Mouse (Mus musculus): ENCODE measurements around the gene Bglap2.
A peak's percentile ranks its signal among the peaks of the same experiment; 100 is the strongest.
"Not testable (repeated sequence)": the region's sequence is repeated elsewhere in the genome, so short reads cannot be mapped to it uniquely, and the experiment has no call there.

Bglap2 gene

DNA sequence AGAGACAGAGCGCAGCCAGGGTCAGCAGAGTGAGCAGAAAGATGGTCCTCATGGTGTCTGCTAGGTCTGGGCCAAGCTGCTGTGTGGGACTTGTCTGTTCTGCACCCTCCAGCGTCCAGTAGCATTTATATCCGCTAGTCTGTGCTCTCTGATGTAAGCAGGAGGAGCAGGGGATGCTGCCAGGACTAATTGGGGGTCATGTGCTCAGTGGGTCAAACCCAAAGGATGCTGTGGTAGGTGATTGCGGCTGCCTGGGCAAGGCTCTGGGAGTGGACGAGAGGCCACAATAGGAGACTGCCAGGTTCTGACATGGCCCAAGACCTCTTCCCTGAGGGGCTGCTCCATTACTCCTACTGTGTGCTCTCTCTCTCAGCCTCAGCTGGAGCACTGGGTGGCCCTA lies 5.9 kb upstream of the Bglap2 start, which contains the start of gene Bglap:
Bglap (minus strand) TSS at position 101 of the 400 bp plus-strand sequence.
- no peak for DNase-seq

DNA sequence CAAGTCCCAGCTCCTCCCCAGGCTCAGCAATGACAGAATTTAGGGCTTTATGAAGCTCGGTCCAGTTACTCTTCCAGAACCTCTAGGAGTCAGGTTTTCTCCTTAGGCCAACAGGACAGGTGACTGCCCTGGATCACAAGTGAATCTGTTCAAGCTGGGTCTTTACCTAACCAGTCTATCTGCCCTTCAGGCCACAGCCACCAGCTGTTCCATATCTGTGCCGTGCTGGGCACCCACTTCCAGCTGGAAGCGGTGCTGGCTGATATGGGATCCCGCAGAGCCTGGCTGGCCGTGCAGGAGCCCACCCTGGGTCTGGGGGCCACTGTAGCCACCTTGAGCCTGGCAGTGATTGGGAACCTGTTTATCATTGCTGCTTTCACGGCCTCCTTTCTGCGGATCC lies 3.9 kb upstream of the Bglap2 start:
- DNase-seq, result not testable (repeated sequence)

DNA sequence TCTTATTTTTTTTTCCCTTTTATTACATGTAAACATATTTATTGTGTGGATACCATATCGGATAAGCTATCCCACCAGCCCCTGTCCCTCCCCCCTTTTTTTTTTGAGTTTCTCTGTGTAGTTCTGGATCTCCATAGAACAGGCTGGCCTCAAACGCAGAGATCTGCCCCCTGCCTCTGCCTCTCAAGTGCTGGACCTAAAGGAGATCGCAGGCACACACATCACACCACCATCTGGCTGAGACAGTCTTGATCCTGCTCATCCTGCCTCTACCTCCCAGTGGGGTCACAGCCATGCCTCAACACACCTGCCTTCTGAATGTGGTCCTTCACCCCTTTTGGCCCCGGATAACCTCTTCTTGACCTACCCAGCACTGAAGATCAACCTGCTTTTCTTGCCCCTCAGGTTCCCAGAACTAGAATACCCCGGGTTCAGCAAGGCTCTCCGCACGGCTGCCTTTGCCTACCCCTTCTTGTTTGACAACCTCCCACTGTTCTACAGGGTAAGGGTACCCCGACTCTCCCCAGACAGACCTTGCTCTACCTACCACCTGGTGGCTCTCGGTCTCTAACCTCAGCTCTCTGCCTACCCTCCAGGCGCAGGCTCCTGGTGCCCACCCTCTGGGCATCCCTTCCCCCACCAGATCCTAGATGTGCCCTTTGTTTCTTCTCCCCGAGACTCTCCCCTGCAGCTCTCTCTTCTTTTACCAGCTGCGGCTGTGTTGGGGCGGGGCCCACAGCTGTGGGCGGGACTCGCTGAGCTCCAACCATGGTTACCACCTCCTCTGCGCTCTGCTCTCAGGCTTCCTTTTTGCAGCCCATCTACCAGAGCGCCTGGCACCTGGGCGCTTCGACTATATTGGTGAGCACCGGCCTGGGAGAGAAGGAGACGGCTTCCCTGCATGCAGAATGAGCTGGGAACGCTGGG lies 3.2 kb upstream of the Bglap2 start:
- DNase-seq, result peak; percentile 75

DNA sequence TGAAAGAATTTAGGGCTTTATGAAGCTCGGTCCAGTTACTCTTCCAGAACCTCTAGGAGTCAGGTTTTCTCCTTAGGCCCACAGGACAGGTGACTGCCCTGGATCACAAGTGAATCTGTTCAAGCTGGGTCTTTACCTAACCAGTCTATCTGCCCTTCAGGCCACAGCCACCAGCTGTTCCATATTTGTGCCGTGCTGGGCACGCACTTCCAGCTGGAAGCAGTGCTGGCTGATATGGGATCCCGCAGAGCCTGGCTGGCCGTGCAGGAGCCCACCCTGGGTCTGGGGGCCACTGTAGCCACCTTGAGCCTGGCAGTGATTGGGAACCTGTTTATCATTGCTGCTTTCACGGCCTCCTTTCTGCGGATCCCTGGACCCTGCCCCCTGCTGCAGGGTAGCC lies 1.9 kb downstream of the Bglap2 start:
- DNase-seq, result not testable (repeated sequence)

DNA sequence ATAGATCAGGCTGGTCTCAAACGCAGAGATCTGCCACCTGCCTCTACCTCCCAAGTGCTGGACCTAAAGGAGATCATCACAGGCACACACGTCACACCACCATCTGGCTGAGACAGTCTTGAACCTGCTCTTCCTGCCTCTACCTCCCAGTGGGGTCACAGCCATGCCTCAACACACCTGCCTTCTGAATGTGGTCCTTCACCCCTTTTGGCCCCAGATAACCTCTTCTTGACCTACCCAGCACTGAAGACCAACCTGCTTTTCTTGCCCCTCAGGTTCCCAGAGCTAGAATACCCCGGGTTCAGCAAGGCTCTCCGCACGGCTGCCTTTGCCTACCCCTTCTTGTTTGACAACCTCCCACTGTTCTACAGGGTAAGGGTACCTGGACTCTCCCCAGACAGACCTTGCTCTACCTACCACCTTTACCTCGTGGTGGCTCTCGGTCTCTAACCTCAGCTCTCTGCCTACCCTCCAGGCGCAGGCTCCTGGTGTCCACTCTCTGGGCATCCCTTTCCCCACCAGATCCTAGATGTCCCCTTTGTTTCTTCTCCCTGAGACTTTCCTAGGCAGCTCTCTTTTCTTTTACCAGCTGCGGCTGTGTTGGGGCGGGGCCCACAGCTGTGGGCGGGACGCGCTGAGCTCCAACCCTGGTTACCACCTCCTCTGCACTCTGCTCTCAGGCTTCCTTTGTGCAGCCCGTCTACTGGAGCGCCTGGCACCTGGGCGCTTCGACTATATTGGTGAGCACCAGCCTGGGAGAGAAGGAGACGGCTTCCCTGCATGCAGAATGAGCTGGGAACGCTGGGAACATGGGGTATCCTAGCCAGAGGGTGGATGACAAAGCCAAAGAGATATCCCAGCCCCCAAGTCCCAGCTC lies 2.5 kb downstream of the Bglap2 start:
- peak; percentile 71 for DNase-seq

DNA sequence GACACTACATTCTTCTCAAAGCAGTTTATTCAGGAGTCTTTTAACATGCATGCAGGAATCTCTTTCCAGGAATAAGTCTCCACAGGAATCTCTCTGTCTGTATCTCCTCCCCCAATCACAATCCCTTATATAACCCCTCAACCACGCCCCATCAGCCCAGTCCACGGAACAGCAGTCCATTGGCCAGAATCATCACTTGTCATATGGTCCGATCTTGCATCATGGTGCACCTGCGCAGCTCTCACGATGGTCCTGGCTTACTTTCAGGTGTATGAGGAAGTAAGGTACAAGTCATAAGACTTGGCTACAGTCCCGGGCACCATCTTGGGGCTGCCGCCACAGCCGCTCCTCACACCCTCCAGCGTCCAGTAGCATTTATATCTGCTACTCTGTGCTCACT lies 5.9 kb downstream of the Bglap2 start, which contains the start of gene Bglap3:
Bglap3 (minus strand) TSS at position 101 of the 400 bp plus-strand sequence.
- not testable (repeated sequence) for DNase-seq

DNA sequence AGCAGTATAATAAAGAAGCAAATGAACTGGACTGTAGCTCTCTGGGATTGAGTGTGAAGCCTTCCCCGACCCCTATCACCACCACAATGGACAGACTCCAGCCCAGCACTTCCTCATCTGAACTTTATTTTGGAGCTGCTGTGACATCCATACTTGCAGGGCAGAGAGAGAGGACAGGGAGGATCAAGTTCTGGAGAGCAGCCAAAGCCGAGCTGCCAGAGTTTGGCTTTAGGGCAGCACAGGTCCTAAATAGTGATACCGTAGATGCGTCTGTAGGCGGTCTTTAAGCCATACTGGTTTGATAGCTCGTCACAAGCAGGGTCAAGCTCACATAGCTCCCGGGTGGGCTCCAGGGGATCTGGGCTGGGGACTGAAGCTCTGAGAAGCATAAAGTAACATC lies 10.0 kb downstream of the Bglap2 start:
- not testable (repeated sequence) for DNase-seq

DNA sequence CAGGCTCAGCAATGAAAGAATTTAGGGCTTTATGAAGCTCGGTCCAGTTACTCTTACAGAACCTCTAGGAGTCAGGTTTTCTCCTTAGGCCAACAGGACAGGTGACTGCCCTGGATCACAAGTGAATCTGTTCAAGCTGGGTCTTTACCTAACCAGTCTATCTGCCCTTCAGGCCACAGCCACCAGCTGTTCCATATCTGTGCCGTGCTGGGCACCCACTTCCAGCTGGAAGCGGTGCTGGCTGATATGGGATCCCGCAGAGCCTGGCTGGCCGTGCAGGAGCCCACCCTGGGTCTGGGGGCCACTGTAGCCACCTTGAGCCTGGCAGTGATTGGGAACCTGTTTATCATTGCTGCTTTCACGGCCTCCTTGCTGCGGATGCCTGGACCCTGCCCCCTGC lies 11.0 kb downstream of the Bglap2 start:
- DNase-seq, result not testable (repeated sequence)

DNA sequence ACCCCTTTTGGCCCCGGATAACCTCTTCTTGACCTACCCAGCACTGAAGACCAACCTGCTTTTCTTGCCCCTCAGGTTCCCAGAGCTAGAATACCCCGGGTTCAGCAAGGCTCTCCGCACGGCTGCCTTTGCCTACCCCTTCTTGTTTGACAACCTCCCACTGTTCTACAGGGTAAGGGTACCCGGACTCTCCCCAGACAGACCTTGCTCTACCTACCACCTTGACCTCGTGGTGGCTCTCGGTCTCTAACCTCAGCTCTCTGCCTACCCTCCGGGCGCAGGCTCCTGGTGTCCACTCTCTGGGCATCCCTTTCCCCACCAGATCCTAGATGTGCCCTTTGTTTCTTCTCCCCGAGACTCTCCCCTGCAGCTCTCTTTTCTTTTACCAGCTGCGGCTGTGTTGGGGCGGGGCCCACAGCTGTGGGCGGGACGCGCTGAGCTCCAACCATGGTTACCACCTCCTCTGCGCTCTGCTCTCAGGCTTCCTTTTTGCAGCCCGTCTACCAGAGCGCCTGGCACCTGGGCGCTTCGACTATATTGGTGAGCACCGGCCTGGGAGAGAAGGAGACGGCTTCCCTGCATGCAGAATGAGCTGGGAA lies 11.6 kb downstream of the Bglap2 start:
- peak; percentile 45 for DNase-seq

DNA sequence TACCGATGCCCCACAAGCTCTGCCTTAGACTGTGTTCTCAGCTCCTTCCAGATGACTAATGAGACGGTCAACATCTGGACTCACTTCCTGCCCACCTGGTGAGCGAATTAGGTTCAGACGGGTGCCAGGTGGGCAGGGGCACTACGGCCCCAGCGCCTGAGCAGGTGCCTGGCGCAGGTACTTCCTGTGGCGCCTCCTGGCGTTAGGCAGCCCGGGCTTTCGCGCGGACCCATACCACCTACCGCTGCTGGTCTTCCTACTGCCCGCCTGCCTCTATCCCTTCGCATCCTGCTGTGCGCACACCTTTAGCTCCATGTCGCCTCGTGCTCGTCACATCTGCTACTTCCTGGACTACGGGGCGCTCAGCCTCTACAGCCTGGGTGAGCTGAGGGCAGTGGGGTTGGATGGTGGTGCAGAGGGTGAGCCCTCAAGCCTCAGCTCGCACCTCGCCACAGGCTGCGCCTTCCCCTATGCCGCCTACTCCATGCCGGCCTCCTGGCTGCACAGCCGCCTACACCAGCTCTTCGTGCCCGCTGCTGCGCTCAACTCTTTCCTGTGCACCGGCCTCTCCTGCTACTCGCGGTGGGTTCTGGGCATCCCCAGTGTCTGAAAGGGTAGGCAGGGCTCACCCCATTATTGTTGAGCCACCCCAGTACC lies 12.7 kb downstream of the Bglap2 start:
- DNase-seq, result no peak

DNA sequence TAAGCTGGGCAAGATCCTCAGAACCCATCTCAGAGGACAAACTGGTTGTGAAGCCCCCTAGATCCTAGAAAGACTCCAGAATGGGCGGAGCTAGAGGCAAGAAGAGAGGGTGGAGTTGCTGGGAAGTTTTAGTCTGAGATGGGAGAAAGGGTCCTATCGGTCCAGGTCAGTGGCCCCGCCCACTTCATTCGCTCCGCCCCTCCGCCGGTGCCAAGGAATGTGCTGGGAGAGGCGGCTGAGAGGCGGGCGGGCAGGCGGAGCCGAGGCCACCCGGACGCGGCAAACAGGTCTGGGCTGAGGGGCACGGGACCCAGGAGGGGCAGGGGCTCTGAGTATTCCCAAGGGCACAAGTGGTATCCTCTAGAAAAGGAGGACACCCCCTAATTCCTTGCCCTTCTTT lies 14.2 kb downstream of the Bglap2 start, which contains the start of gene Paqr6:
Paqr6 (plus strand) TSS at position 248 of the 400 bp plus-strand sequence.
- DNase-seq, result peak; percentile 63

DNA sequence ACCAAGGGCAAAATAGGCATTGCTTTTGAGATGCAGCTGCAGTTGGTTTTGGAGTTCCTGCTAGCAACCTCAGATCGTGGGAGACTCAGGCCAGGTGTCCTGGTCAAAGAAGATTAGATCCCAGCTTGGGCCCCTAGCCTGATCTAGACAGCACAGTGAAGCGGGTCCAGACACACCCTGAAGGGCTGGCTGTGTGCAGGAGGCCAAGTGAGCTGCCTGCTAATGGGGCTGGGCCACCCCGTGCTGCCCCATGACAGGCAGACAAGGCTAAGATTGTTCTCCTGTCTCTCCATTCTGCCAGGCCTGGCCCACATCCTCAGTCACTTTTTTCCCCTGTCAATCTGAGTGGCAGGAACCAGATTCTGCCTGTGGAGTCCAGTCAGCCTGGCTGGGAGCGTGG lies 14.8 kb downstream of the Bglap2 start:
- DNase-seq, result no peak

DNA sequence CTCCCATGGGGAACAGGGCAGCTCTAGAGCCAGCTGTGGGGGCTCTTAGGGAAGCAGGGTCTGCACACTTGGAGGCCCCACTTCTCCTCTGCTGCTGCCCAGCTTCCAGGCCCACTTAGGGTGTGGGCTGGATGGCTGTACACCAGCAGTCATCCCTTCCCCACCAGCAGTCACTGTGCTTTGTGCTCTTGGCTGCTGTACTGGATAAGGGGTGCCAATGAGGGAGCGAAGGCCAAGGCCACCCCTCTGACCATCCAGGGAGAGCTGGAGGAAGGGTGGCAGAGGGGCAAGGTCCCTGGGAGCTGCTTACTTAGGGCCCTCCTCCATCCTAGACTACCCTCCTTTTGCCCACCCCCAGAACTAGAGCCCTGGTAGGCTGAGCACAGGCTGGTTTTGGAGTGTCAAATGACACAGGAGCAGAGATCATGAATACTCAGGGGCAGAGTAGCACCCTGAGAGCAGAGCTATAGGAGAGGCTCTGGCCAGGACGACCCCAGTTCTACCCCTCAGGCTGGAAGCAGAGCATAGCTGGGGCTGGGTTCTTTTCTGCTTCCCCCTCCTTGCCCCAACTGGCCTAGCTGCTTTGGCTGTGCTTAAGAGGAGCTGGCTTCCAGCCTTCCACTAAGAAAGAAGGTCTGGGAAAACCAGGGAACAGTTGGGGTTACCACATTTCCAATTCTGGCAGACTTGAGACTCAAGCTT lies 16.7 kb downstream of the Bglap2 start:
- no peak for DNase-seq

DNA sequence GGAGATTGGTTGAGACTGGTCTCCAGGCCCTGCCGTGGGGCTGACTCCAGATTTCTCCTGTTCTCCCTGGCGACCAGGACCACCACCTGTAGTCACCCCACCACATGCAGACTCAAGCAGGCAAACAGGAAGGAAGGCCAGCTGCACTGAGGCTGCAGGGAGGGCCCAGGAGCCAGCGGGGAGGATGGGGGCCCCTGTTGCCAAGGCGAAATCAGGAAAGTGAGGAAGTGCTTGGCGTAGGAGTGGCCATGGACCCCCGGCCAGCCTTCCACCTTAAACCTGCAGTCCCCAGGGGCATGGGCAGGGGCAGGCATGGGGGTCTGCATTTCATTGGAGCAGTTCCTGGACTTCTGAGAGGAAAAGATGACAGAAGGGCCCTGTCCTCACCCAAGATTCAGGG lies 17.4 kb downstream of the Bglap2 start:
- DNase-seq, result no peak

DNA sequence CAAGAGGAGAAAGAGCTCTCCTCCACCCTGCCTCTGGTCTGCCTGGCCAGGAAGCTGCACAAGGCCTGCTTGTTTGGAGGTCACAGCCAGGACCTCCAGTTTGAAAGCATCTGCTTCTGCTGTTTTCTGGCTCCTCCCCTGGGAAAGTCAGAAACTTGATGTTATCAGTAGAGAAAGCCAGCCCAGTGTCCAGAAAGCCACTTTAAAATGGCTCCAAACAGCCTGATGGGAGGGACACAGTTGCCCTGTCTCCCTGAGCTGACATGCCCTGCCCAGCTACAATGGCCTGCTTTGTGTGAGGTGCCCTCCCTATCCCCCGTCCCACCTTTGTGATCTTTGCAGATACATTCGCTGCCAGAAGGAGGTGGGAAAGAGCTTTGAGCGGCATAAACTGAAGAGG lies 18.5 kb downstream of the Bglap2 start:
- DNase-seq, result no peak

DNA sequence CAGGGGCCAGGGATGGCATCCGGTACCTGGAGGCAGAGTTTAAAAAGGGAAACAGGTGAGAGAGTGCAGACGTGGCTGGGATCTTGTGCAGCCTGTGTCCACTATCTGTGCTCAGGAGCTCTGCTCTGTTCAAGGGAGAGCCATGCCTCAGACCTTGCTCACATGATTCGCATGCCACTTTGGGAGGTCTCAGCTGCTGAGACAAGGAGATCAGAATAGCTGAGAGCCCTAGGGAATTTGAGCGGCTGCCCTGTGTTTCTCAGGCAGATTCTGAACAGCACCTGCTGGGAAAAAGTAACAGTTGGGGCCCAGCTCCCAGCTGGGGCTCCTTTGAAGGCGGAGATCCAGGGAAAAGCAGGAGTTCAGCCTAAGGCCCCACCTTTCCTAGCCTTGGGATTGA lies 18.9 kb downstream of the Bglap2 start:
- no peak for DNase-seq

DNA sequence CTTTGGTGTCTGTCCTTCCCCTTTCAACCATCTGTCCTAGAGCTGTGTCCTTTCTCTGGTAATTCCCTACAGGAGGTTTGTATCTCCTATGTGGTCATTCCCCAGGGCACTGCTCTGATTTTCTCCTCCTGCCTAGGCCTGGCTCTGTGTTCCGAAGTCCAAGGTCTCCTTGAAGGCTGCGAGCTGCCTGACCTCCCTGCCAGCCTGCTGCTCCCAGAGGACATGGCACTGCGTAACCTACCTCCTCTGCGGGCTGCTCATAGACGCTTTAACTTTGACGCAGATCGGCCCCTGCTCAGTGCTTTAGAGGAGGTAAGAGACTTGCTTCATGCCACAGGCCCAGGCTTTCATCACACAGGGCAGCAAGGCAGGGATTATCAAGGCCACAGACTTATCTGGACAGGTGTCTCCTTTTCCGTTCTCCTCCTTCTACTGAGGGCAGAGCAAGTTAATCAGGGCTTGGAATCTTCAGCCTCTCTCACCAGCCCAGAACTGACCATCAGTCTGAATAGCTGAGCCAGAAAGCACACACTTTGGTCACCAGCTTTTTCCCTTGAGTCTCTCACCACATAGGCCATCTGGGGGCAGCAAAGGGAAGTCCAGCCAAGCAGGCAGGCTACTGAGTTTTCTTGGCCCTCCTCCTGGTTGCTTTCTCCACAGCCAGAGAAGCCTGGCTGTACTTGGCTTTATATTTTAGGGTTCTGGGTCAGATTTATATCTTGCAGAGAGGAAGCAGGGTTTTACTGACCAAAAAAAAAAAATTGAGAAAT lies 23.9 kb downstream of the Bglap2 start:
- DNase-seq, result no peak

DNA sequence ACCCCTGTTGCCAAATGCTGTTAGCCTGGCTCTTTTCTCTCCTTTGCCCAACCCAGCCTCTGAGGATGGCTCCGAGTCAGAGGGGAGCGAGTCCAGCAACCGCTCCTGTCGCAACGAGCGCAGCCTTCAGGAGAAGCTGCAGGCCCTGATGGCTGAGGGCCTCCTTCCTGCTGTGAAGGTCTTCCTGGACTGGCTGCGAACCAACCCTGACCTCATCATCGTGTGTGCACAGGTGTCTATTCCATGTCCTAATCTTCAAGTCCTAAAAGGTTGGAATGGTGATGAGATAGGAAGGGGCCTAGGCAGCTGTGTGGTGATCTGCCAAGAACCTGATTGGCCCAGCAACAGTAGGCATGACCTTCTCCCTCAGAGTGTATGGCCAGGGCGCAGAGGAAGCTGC lies 25.6 kb downstream of the Bglap2 start:
- no peak for DNase-seq

DNA sequence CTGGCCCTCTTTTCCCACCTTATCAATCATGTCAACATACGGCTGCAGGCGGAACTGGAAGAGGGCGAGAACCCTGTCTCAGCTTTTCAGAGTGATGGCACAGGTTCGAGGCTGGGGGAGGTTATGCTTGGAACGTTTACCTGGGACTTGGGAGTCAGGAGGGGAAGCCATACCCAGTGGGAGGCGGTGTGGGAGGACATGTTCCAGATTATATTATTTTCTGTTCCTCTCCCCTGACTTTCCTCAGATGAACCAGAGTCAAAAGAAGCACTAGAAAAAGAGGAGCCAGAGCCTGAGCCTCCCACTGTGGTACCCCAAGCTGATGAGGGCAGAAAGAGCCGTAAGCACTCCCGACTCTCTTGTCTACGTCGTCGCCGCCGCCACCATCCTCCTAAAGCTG lies 27.8 kb downstream of the Bglap2 start:
- DNase-seq, result no peak

DNA sequence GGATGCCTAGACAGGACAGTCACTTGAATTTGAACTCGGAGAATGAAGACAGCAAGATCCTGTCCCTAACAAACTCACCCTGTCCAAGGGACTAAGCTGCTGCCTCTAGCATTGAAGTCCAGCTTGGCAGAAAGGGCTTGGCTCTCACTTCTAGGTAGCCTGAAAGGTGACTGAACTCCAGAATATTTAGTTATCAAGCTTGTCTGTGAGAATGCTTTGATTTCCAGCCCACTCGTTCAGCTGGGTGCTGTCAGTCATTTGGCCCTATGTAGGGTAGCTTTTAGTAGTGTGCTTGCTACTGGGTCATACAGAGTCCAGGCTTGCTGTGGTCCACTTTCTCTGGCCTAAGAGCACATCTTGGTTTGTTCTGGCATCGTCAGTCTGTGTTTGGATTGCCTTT lies 39.5 kb downstream of the Bglap2 start:
- DNase-seq, result no peak

DNA sequence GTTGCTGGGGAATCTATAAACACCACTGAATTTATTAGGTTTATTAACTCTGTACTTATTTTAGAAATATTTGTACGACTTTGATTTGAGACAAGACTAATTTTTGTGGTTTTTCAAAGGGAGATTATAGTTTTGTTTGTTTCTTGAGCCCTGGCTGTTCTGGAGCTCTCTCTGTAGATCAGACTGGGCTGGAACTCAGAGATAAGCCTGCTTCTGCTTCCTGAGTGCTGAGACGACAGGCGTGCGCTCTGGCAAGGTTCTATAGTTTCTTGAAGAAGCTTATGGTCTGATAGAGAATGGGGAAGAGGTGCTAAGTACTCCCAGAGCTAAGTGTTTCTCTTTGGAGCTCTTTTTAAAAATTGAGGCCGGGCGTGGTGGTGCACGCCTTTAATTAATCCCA lies 40.2 kb downstream of the Bglap2 start:
- DNase-seq, result no peak

All from embryo, embryonic 11 days (tissue).